Mouse (Mus musculus): ENCODE measurements around the gene Ric1.

DNA sequence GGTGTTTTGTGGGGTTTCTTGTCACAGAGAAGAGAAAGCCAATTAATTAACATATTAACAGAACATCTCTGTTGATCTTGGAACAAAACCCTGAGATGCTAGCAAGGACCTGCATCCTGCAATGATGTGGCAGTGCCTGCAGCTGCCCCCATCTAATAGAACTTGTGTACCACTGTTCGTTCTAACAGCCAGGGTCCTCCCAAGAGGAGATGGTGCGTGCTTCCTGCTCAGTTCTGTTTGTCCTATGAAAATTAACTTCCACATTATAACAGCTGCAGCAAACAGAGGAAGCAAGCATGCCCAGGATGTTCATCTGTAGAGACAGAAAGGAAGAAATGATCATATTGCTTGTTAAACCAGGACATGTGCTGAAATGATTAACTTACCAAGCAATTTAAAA lies 37.5 kb upstream of the Ric1 start:
- no peak for TF ChIP-seq POLR2A (IDR thresholded peaks at IDR 0.05; ENCODE audit: control insufficient read depth in 1 of 2, insufficient read depth in 1 of 2, low read depth in 1 of 2, low read length in 2 of 2, poor library complexity in 1 of 2)
- TF ChIP-seq ZNF384 (IDR thresholded peaks at IDR 0.05; ENCODE audit: low read depth, low read length) = no peak
- TF ChIP-seq RCOR1 (IDR thresholded peaks at IDR 0.05; ENCODE audit: low read depth, low read length) = no peak
- no peak for TF ChIP-seq RAD21 (IDR thresholded peaks at IDR 0.05; ENCODE audit: low read depth, low read length)
- TF ChIP-seq CTCF (IDR thresholded peaks at IDR 0.05 in 2 of 3, conservative IDR thresholded peaks at IDR 0.05 in 1 of 3; ENCODE audit: control insufficient read depth in 1 of 3, insufficient read depth in 1 of 3, low read depth in 2 of 3, low read length in 3 of 3, poor library complexity in 1 of 3, severe bottlenecking in 1 of 3) = no peak
- TF ChIP-seq EP300 (IDR thresholded peaks at IDR 0.05; ENCODE audit: low read depth in 1 of 2, low read length in 2 of 2) = no peak
- no peak for TF ChIP-seq MAX (IDR thresholded peaks at IDR 0.05; ENCODE audit: low read length)
- TF ChIP-seq NELFE (IDR thresholded peaks at IDR 0.05; ENCODE audit: low read depth, low read length) = no peak
- no peak for TF ChIP-seq POLR2AphosphoS2 (IDR thresholded peaks at IDR 0.05; ENCODE audit: low read length)
- no peak for TF ChIP-seq HCFC1 (IDR thresholded peaks at IDR 0.05; ENCODE audit: low read depth, low read length)
- TF ChIP-seq POLR2AphosphoS5 (IDR thresholded peaks at IDR 0.05; ENCODE audit: borderline replicate concordance, low read depth, low read length) = no peak
- TF ChIP-seq SIN3A (IDR thresholded peaks at IDR 0.05; ENCODE audit: low read length) = no peak

Measured in MEL (cell line).